Mouse (Mus musculus) myocyte (in vitro differentiated cells): Measurements from ENCODE around the gene Btnl2. TPM values are rescaled to one million over a fixed set of nuclear protein-coding genes. Genes with fewer than 3 reads are reported as not detected.

Experiments used
- H3K27me3 ChIP-seq: one replicate; pipeline ENCODE4 v1.6.1; 2011; ENCODE audit not compliant: control insufficient read depth, insufficient read depth, insufficient read length
- H3K36me3 ChIP-seq: one replicate; pipeline ENCODE4 v1.6.1; 2011; ENCODE audit not compliant: control insufficient read depth, insufficient read depth
- H3K4me2 ChIP-seq: one replicate; pipeline ENCODE4 v1.6.1; 2011; ENCODE audit warnings: low read depth, control low read depth
- H3K4me3 ChIP-seq: one replicate; pipeline ENCODE4 v1.5.1; 2011; ENCODE audit warnings: mild to moderate bottlenecking, control low read depth, moderate library complexity
- H3K79me2 ChIP-seq: one replicate; pipeline ENCODE4 v1.6.1; 2011; ENCODE audit not compliant: control insufficient read depth, insufficient read depth
- H3ac ChIP-seq: one replicate; pipeline ENCODE4 v1.6.1; 2011; ENCODE audit not compliant: control insufficient read depth, insufficient read length
- CEBPB ChIP-seq: IDR thresholded peaks from 2 replicates; pipeline ENCODE4 v1.6.1; 2011; ENCODE audit warnings: mild to moderate bottlenecking, moderate library complexity; ENCODE audit not compliant: poor library complexity, insufficient read depth, severe bottlenecking
- E2F4 ChIP-seq: IDR thresholded peaks from one replicate; pipeline ENCODE4 v1.6.1; 2011; ENCODE audit warnings: mild to moderate bottlenecking, control low read depth, moderate library complexity; ENCODE audit not compliant: insufficient read depth
- MAX ChIP-seq: IDR thresholded peaks from one replicate; pipeline ENCODE4 v1.6.1; 2011; ENCODE audit warnings: low read depth, mild to moderate bottlenecking, control low read depth
- MYOD1 ChIP-seq, 3 experiments: IDR thresholded peaks; one replicate each; pipeline ENCODE4 v1.6.1; 2011; ENCODE audit warnings: control low read depth in 2 of 3, low read depth in 2 of 3, mild to moderate bottlenecking in 2 of 3, moderate library complexity in 1 of 3; ENCODE audit not compliant: insufficient read length in 2 of 3, control insufficient read depth in 1 of 3
- MYOG ChIP-seq, 3 experiments: IDR thresholded peaks; one replicate each; pipeline ENCODE4 v1.6.1; 2011; ENCODE audit warnings: control low read depth in 2 of 3, low read depth in 2 of 3, mild to moderate bottlenecking in 2 of 3; ENCODE audit not compliant: insufficient read length in 2 of 3, control insufficient read depth in 1 of 3, insufficient read depth in 1 of 3
- POLR2A ChIP-seq: IDR thresholded peaks from one replicate; pipeline ENCODE4 v1.6.1; 2011; ENCODE audit warnings: low read depth, mild to moderate bottlenecking, control low read depth, moderate library complexity; ENCODE audit not compliant: insufficient read length
- POLR2AphosphoS2 ChIP-seq: IDR thresholded peaks from one replicate; pipeline ENCODE4 v1.6.1; 2011; ENCODE audit warnings: low read depth, control low read depth; ENCODE audit not compliant: insufficient read length
- REST ChIP-seq: IDR thresholded peaks from one replicate; pipeline ENCODE4 v1.6.1; 2011; ENCODE audit warnings: mild to moderate bottlenecking, control low read depth, moderate library complexity; ENCODE audit not compliant: insufficient read depth, insufficient read length
- SRF ChIP-seq: IDR thresholded peaks from one replicate; pipeline ENCODE4 v1.6.1; 2011; ENCODE audit warnings: low read depth; ENCODE audit not compliant: control insufficient read depth, insufficient read length
- TCF12 ChIP-seq: IDR thresholded peaks from one replicate; pipeline ENCODE4 v1.6.1; 2011; ENCODE audit warnings: mild to moderate bottlenecking, control low read depth; ENCODE audit not compliant: poor library complexity, insufficient read depth, severe bottlenecking
- TCF3 ChIP-seq: IDR thresholded peaks from one replicate; pipeline ENCODE4 v1.6.1; 2011; ENCODE audit warnings: low read depth, control low read depth; ENCODE audit not compliant: insufficient read length
- USF1 ChIP-seq: IDR thresholded peaks from one replicate; pipeline ENCODE4 v1.6.1; 2011; ENCODE audit warnings: low read depth, mild to moderate bottlenecking, control low read depth, moderate library complexity
- polyA plus RNA-seq: library from polyadenylated mRNA; unstranded; fragments of >200 nt; fragmentation: generic; extraction: Trizol; gene quantifications from one replicate; pipeline ENCODE4 v1.2.1, GENCODE M21; 2012; ENCODE audit warnings: missing spikeins

Btnl2 gene
- polyA plus RNA-seq, 1 experiment = not detected

DNA sequence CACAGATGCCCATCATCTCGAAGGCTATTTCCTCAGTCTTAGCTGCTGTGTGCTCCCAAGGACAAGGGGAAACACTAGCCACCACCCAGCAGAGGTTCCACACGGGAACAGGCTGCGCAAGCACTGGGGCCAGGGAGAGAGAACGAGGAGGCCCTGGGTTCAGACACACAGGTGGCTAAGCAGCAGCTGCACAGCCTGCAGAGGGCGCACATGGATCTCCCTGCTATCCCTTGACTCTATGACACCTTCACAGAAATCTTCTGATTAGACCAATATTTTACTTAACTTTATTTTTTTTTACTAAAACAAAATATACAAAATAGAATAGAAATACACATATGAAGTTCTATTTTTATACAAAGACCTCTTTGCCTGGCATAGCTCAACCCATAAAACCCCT is 42.7 kb downstream of the Btnl2 start:
- Histone ChIP-seq H3ac (no peak overlapping the region), H3K79me2 (no peaks in the 10 kb centered on the region), H3K4me2 (no peak overlapping the region), H3K27me3 (peaks cover 6% of the 10 kb centered on the region), H3K36me3 (no peaks in the 10 kb centered on the region), H3K4me3 (no peak overlapping the region)
- TF ChIP-seq USF1 (no peak), SRF (no peak), MAX (no peak), CEBPB (no peak), MYOD1 (IDR thresholded peaks at IDR 0.05; ENCODE audit: control insufficient read depth in 1 of 3, insufficient read length in 2 of 3, low read depth in 2 of 3) (no peak), POLR2AphosphoS2 (no peak), E2F4 (no peak), TCF12 (no peak), TCF3 (no peak), REST (no peak), POLR2A (no peak), MYOG (IDR thresholded peaks at IDR 0.05; ENCODE audit: control insufficient read depth in 1 of 3, insufficient read depth in 1 of 3, insufficient read length in 2 of 3, low read depth in 2 of 3) (no peak)

DNA sequence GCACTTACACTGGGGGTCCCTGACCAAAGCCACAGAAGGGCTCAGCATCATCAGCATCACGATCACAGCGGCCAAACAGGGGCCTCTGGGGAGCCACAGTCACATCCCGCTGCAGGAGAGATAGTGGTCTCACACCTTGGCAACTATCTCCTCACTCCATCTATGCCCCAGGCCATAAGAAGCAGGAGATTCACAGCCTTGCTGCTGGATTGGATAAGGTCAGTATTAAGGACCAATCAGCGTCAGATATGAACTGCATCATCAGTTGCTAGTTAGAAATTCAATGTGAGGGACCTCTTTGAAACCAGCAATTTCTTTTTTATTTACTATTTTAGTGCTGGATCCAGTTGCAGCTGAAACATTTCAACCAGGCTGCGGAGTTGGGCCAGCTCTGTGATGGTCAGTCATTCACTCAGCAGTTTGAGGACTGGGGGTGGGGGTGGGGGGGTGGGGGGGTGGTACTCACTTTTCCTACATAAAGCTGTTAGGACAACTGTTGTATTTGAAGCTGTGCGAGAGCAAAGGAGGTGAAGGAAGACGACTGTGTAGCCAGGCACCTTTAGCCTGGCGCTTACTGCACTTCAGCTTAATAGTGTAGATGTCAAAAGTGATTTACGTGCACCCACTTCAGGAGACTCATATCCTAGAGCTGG is 43.6 kb downstream of the Btnl2 start:
- Histone ChIP-seq H3K4me3 (no peak overlapping the region), H3K36me3 (no peaks in the 10 kb centered on the region), H3K4me2 (no peak overlapping the region), H3K27me3 (peaks cover 6% of the 10 kb centered on the region), H3ac (no peak overlapping the region), H3K79me2 (no peaks in the 10 kb centered on the region)
- TF ChIP-seq POLR2AphosphoS2 (no peak), TCF3 (no peak), MYOD1 (IDR thresholded peaks at IDR 0.05; ENCODE audit: control insufficient read depth in 1 of 3, insufficient read length in 2 of 3, low read depth in 2 of 3) (no peak), E2F4 (no peak), USF1 (no peak), TCF12 (no peak), SRF (no peak), MYOG (IDR thresholded peaks at IDR 0.05; ENCODE audit: control insufficient read depth in 1 of 3, insufficient read depth in 1 of 3, insufficient read length in 2 of 3, low read depth in 2 of 3) (no peak), MAX (no peak), REST (no peak)

DNA sequence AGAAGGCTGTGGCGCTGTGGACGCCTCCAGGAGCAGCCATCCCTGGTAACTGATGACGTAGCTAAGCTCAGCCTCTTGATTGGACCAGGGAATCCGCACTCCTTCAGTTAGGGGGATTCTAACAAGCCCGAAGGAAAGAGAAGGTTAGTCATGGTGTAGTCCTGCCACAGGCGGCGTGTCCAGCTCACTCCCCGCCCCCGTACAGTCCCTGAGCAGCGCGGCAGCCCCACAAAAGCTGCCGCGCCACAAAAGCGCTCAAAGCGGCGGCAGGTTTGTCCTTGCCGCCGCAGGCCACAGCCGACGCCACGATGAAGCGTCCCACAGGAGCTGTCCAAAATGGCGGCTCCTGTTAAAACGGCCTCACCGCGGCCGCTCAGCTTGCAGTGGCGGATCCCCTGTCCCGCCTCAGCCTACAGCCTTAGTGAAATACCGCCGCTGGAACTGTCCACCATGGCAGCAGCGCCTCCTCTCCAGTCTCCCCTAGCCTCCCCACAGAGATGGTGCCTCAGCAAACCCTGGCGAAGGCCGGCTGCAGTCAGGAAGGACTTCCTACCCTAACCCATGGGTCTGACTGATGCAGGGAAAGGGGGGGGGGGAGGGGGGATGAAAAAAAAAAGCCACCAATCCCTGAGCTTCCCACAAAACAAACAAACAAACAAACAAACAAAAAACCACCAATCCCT is 44.2 kb downstream of the Btnl2 start, which contains the start of gene BC051142:
BC051142 (plus strand) TSS at position 110 of the 683 bp plus-strand sequence.
- H3K79me2 ChIP-seq = no peaks in the 10 kb centered on the region
- no peak within 1 kb of the TSS for H3K4me2 ChIP-seq
- H3K27me3 ChIP-seq = peaks cover 6% of the 10 kb centered on the region
- H3K36me3 ChIP-seq = no peaks in the 10 kb centered on the region
- TF ChIP-seq POLR2A (no peak), CEBPB (no peak), POLR2AphosphoS2 (no peak), MYOD1 (IDR thresholded peaks at IDR 0.05; ENCODE audit: control insufficient read depth in 1 of 3, insufficient read length in 2 of 3, low read depth in 2 of 3) (no peak), MYOG (IDR thresholded peaks at IDR 0.05; ENCODE audit: control insufficient read depth in 1 of 3, insufficient read depth in 1 of 3, insufficient read length in 2 of 3, low read depth in 2 of 3) (no peak), USF1 (no peak), TCF12 (no peak), REST (no peak), SRF (no peak), MAX (no peak), TCF3 (no peak), E2F4 (no peak)
- H3ac ChIP-seq = no peak within 1 kb of the TSS
- H3K4me3 ChIP-seq = no peak within 1 kb of the TSS

DNA sequence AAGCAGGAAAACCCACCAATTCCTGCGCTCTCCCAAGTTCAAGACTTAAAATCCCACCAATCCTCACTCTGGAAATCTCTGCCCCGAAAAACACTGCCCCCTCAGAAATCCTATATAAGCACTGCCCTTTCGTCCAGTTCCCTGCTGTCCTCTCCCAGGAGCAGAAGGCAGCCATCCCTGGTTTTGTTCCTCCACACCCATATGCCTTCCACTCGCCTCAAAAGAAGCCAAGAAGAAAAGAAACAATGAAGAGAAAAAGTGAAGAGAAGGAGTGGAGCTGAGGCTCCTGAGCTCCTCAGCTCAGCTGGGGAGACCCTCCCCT is 44.7 kb downstream of the Btnl2 start:
- Histone ChIP-seq H3ac (no peak overlapping the region), H3K27me3 (peaks cover 6% of the 10 kb centered on the region), H3K4me2 (no peak overlapping the region), H3K36me3 (no peaks in the 10 kb centered on the region), H3K4me3 (no peak overlapping the region), H3K79me2 (no peaks in the 10 kb centered on the region)
- TF ChIP-seq MYOD1 (IDR thresholded peaks at IDR 0.05; ENCODE audit: control insufficient read depth in 1 of 3, insufficient read length in 2 of 3, low read depth in 2 of 3) = no peak
- TF ChIP-seq TCF12 = no peak
- TF ChIP-seq USF1 = no peak
- no peak for TF ChIP-seq MYOG (IDR thresholded peaks at IDR 0.05; ENCODE audit: control insufficient read depth in 1 of 3, insufficient read depth in 1 of 3, insufficient read length in 2 of 3, low read depth in 2 of 3)
- TF ChIP-seq TCF3 = no peak
- TF ChIP-seq SRF = no peak
- TF ChIP-seq E2F4 = no peak
- TF ChIP-seq CEBPB = no peak
- TF ChIP-seq POLR2A = no peak
- TF ChIP-seq POLR2AphosphoS2 = no peak
